Mouse (Mus musculus) ES-Bruce4 (cell line): ENCODE results near the gene Asic2.

Source experiments
- CTCF ChIP-seq: IDR thresholded peaks from one replicate; pipeline ENCODE4 v1.8.1; 2011; ENCODE audit warnings: low read depth, low read length
- EP300 ChIP-seq: IDR thresholded peaks from 2 replicates; pipeline ENCODE4 v1.6.1; 2011; ENCODE audit warnings: low read depth, low read length; ENCODE audit not compliant: insufficient read depth
- POLR2A ChIP-seq: IDR thresholded peaks from one replicate; pipeline ENCODE4 v1.8.1; 2011; ENCODE audit warnings: low read length; ENCODE audit not compliant: insufficient read depth

DNA sequence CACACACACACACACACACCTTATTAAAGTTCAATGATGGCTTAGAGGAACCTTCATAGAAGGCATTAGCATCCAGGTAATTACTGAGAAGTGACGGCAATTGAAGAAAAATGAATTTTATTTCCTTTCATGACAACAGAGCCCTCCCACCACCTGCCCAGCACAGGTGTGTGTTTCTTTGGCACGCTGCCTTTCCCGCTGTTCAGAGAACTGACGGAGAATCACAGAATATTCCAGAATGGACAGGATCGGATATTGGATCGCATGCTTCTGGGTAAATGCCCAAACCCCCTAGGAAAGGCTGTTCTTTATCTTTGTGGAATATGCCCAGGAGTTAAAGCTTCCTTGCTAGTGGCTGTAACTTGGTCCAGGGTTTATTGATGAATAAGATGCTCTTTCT is 954.8 kb downstream of the Asic2 start:
- no peak for TF ChIP-seq CTCF
- TF ChIP-seq POLR2A: no peak
- TF ChIP-seq EP300: no peak
